Mouse (Mus musculus): ENCODE results near the gene Zfp300. TPM values are rescaled to one million over a fixed set of nuclear protein-coding genes. Genes with fewer than 3 reads are reported as not detected.

Zfp300 gene
- 2.9 and 3.3 TPM in 2 replicates for polyA plus RNA-seq (2016; fragmentation: Nextera tagmentation; extraction: Ambion mirVana)

GRCm38 (mm10) chrX:21088983-21089866 lies at the start of gene Zfp300:
Gene Zfp300 (minus strand): TSS chrX:21089527.
- WGBS: 21% methylated on average over 27 of the region's 27 CpGs
- peak within 1 kb of the TSS; percentile 47 for H3K9ac ChIP-seq (replicated peaks)
- no peaks in the 10 kb centered on the region for H3K4me1 ChIP-seq
- peak; percentile 95 for ATAC-seq (ENCODE audit: low FRiP score, low read depth)
- H3K4me3 ChIP-seq: peak within 1 kb of the TSS; percentile 47
- H3K27me3 ChIP-seq: no peaks in the 10 kb centered on the region
- H3K36me3 ChIP-seq: no peaks in the 10 kb centered on the region
- peak within 1 kb of the TSS; percentile 79 for H3K27ac ChIP-seq (replicated peaks)
- H3K4me2 ChIP-seq (replicated peaks): peak within 1 kb of the TSS; percentile 48
- H3K9me3 ChIP-seq: no peaks in the 10 kb centered on the region

DNA sequence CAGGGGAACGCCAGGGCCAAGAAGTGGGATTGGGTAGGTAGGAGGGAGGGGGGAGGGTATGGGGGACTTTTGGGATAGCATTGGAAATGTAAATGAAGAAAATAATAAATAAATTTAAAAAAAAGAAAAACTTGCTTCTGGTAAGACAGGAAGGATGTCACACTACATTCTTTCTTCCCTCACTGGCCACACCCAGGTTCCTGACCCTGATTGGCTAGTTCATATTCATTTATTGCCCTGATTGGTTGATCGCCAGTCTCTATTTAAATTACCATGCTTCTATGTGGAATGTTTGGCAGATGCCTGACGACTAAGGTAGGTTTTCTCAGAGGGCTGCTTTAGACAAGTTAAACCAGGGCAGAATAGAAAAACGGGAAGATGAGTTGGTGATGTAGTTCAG lies 26.2 kb upstream of the Zfp300 start, which contains the start of gene Ssxa1:
Gene Ssxa1 (plus strand): TSS at position 301 of the 400 bp plus-strand sequence.
- Histone ChIP-seq H3K9ac (replicated peaks) (no peak within 1 kb of the TSS), H3K36me3 (no peaks in the 10 kb centered on the region), H3K27me3 (no peaks in the 10 kb centered on the region), H3K4me2 (replicated peaks) (no peak within 1 kb of the TSS), H3K4me1 (no peaks in the 10 kb centered on the region), H3K4me3 (no peak within 1 kb of the TSS), H3K27ac (replicated peaks) (no peak within 1 kb of the TSS), H3K9me3 (no peaks in the 10 kb centered on the region)
- WGBS: 81% methylated on average over 4 of the region's 4 CpGs
- no peak for ATAC-seq (ENCODE audit: low FRiP score, low read depth)

DNA sequence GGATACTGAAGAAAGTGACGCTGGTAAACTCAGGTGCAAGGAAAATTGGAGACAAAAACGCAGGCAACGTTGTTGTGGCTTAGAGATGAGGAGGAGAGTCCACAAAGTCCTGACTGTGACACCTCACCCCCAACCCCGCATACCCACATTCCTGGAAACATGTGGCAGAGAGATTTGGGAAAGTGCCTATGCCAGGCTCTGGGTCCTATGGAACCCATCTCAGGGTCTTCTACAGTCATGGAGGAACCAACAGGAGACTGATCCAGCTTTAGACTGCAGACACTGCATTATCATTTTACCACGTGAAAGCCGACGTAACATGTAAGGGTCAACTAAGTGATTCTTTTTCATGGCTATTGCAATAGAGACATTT lies 526 bp upstream of the Zfp300 start:
- Histone ChIP-seq H3K9me3 (no peaks in the 10 kb centered on the region), H3K4me2 (replicated peaks) (peak overlapping the region; percentile 48), H3K4me1 (no peaks in the 10 kb centered on the region), H3K4me3 (peak overlapping the region; percentile 47), H3K36me3 (no peaks in the 10 kb centered on the region), H3K27me3 (no peaks in the 10 kb centered on the region), H3K27ac (replicated peaks) (peak overlapping the region; percentile 79; the same call in 1 of the 2 replicates), H3K9ac (replicated peaks) (no peak overlapping the region)
- no peak; the same call in none of the 2 replicates for ATAC-seq (ENCODE audit: low FRiP score, low read depth)
- WGBS: 58% methylated on average over 7 of the region's 7 CpGs

- Histone ChIP-seq H3K9ac (replicated peaks) (peak overlapping the region; percentile 47), H3K9me3 (no peaks in the 10 kb centered on the region), H3K27ac (replicated peaks) (peak overlapping the region; percentile 79; the same call in 1 of the 2 replicates), H3K36me3 (no peaks in the 10 kb centered on the region), H3K4me1 (no peaks in the 10 kb centered on the region), H3K27me3 (no peaks in the 10 kb centered on the region), H3K4me3 (peak overlapping the region; percentile 47), H3K4me2 (replicated peaks) (peak overlapping the region; percentile 48)
- 30% methylated on average over 6 of the region's 6 CpGs for WGBS
- peak; percentile 66 for ATAC-seq (ENCODE audit: low FRiP score, low read depth)
These were observed 713 bp downstream of the Zfp300 start for GRCm38 (mm10) chrX:21088645-21088982.

DNA sequence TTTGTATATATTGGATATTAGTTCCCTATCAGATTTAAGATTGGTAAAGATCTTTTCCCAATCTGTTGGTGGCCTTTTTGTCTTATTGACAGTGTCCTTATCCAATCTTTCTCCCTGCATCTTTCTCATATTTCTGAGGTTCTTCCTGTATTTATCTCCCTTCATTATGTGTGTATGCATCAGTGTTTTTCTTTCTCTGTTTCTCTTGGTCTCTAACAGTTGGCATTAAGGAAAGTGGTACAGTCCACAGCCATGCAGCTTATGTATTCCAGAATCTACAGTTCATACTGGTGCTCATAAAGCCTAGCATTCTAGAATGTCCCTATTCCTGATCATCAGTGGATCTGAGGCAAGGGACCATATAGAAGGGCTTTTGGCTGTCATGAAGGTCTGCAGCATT lies 21.2 kb downstream of the Zfp300 start, which contains the start of gene Spaca5:
Gene Spaca5 (plus strand): TSS at position 301 of the 400 bp plus-strand sequence.
- H3K9ac ChIP-seq (replicated peaks): no peak within 1 kb of the TSS
- H3K27ac ChIP-seq (replicated peaks): no peak within 1 kb of the TSS
- H3K4me1 ChIP-seq: no peaks in the 10 kb centered on the region
- no peak for ATAC-seq (ENCODE audit: low FRiP score, low read depth)
- no peaks in the 10 kb centered on the region for H3K27me3 ChIP-seq
- H3K4me3 ChIP-seq: no peak within 1 kb of the TSS
- no peak within 1 kb of the TSS for H3K4me2 ChIP-seq (replicated peaks)
- H3K9me3 ChIP-seq: no peaks in the 10 kb centered on the region
- no peaks in the 10 kb centered on the region for H3K36me3 ChIP-seq

GRCm38 (mm10) chrX:21062544-21062890 lies 26.8 kb downstream of the Zfp300 start:
- no peaks in the 10 kb centered on the region for H3K4me1 ChIP-seq
- H3K4me2 ChIP-seq (replicated peaks): peak overlapping the region; percentile 38
- no peak overlapping the region for H3K9ac ChIP-seq (replicated peaks)
- no peak overlapping the region for H3K27ac ChIP-seq (replicated peaks)
- H3K27me3 ChIP-seq: no peaks in the 10 kb centered on the region
- no peaks in the 10 kb centered on the region for H3K36me3 ChIP-seq
- 79% methylated on average over 3 of the region's 3 CpGs for WGBS
- ATAC-seq (ENCODE audit: low FRiP score, low read depth): peak; percentile 10; the same call in 1 of the 2 replicates
- no peaks in the 10 kb centered on the region for H3K9me3 ChIP-seq
- peak overlapping the region; percentile 50; the same call in 1 of the 2 replicates for H3K4me3 ChIP-seq

- 26% methylated on average over 25 of the region's 25 CpGs for WGBS
- H3K27ac ChIP-seq (replicated peaks): no peak within 1 kb of the TSS
- H3K9me3 ChIP-seq: no peaks in the 10 kb centered on the region
- peak within 1 kb of the TSS; percentile 47 for H3K4me2 ChIP-seq (replicated peaks)
- ATAC-seq (ENCODE audit: low FRiP score, low read depth): peak; percentile 95
- peak within 1 kb of the TSS; percentile 37; the same call in 1 of the 2 replicates for H3K9ac ChIP-seq (replicated peaks)
- H3K4me3 ChIP-seq: peak within 1 kb of the TSS; percentile 50
- H3K4me1 ChIP-seq: no peaks in the 10 kb centered on the region
- H3K27me3 ChIP-seq: no peaks in the 10 kb centered on the region
- no peaks in the 10 kb centered on the region for H3K36me3 ChIP-seq
These were observed 27.3 kb downstream of the Zfp300 start, which contains the start of gene Zfp182 for GRCm38 (mm10) chrX:21061866-21062543. Gene Zfp182 (minus strand): TSS chrX:21062316.

DNA sequence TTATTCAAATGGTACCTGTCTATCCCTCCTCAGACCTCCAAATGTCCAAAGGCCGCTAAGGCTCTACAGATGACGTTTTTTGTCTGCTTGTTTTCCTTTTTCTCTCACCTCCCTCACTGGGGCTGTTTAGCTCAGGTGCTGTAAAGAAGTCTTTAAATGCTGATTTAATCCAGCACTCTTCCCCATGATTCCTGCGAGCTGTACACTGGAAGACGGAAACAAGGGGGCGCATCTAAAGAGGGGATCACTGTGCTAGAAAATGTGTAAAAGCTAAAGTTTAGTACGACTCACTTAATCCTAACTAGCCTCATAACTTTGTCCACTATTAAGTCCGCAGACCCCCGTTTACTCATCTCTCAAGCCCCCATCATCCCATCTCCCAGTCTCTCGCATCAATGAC lies 27.9 kb downstream of the Zfp300 start:
- no peaks in the 10 kb centered on the region for H3K27me3 ChIP-seq
- no peaks in the 10 kb centered on the region for H3K36me3 ChIP-seq
- WGBS: 29% methylated on average over 9 of the region's 9 CpGs
- H3K9ac ChIP-seq (replicated peaks): peak overlapping the region; percentile 37; the same call in 1 of the 2 replicates
- H3K27ac ChIP-seq (replicated peaks): no peak overlapping the region
- H3K4me1 ChIP-seq: no peaks in the 10 kb centered on the region
- H3K4me3 ChIP-seq: peak overlapping the region; percentile 50
- ATAC-seq (ENCODE audit: low FRiP score, low read depth): peak; percentile 71
- no peaks in the 10 kb centered on the region for H3K9me3 ChIP-seq
- peak overlapping the region; percentile 47 for H3K4me2 ChIP-seq (replicated peaks)

Other genes starting within 250 kb of the Zfp300 start
- 6.9 and 7.9 TPM in 2 replicates for gene Timp1, start 219.4 kb downstream of the Zfp300 start, polyA plus RNA-seq (2016; fragmentation: Nextera tagmentation; extraction: Ambion mirVana)
- 18.5 and 23.4 TPM in 2 replicates for gene Syn1, start 168.5 kb downstream of the Zfp300 start, polyA plus RNA-seq (2016; fragmentation: Nextera tagmentation; extraction: Ambion mirVana)
- gene Cfp, start 158.0 kb downstream of the Zfp300 start, polyA plus RNA-seq (2016; fragmentation: Nextera tagmentation; extraction: Ambion mirVana): 4.5 and 5.3 TPM in 2 replicates
- 15.9 and 19.6 TPM in 2 replicates for gene Elk1, start 138.9 kb downstream of the Zfp300 start, polyA plus RNA-seq (2016; fragmentation: Nextera tagmentation; extraction: Ambion mirVana)
- 58.2 and 66.4 TPM in 2 replicates for gene Uxt, start 127.5 kb downstream of the Zfp300 start, polyA plus RNA-seq (2016; fragmentation: Nextera tagmentation; extraction: Ambion mirVana)
- gene Zfp182, start 27.2 kb downstream of the Zfp300 start, polyA plus RNA-seq (2016; fragmentation: Nextera tagmentation; extraction: Ambion mirVana): 9.0 and 9.4 TPM in 2 replicates
- not detected in 2 replicates for gene Spaca5, start 21.1 kb downstream of the Zfp300 start, polyA plus RNA-seq (2016; fragmentation: Nextera tagmentation; extraction: Ambion mirVana)
- not detected in 2 replicates for gene Ssxa1, start 26.3 kb upstream of the Zfp300 start, polyA plus RNA-seq (2016; fragmentation: Nextera tagmentation; extraction: Ambion mirVana)
- not detected in 2 replicates for gene Gm21876, start 86.1 kb upstream of the Zfp300 start, polyA plus RNA-seq (2016; fragmentation: Nextera tagmentation; extraction: Ambion mirVana)

Data from midbrain, embryonic 12.5 days (tissue).